Mouse (Mus musculus) G1E (cell line): ENCODE measurements at regions not wholly inside any gene's neighbourhood (a gene's known extent, or its start where the extent isn't known, plus 50 kb on each side); places are given as distances from the start of the nearest gene placed in this dataset.

Source experiments
- ATAC-seq: 2 replicates; pipeline ENCODE4 v1.8.0; 2016; ENCODE audit warnings: mild to moderate bottlenecking; ENCODE audit not compliant: insufficient number of reproducible peaks, poor library complexity, low FRiP score, severe bottlenecking; ENCODE audit errors: extremely low read depth
- DNase-seq: peaks from one replicate; pipeline ENCODE4 v3.0.0; 2012; ENCODE audit warnings: low spot score
- H3K27me3 ChIP-seq: 2 replicates; pipeline ENCODE4 v1.6.1; 2012; ENCODE audit warnings: mild to moderate bottlenecking, low read length, inconsistent platforms; ENCODE audit not compliant: insufficient read depth
- H3K36me3 ChIP-seq: replicated peaks from 2 replicates; pipeline ENCODE3; 2012; ENCODE audit warnings: mild to moderate bottlenecking, inconsistent platforms
- H3K4me1 ChIP-seq: 2 replicates; pipeline ENCODE4 v1.6.1; 2012; ENCODE audit warnings: low read depth, low read length, inconsistent platforms, mixed read lengths; ENCODE audit not compliant: insufficient read depth
- H3K4me3 ChIP-seq: 2 replicates; pipeline ENCODE4 v1.5.1; 2012; ENCODE audit warnings: low read depth, mild to moderate bottlenecking, inconsistent platforms, low read length, moderate library complexity, mixed read lengths
- H3K9me3 ChIP-seq: replicated peaks from 2 replicates; pipeline ENCODE4 v1.6.1; 2012; ENCODE audit warnings: inconsistent platforms
- CTCF ChIP-seq: IDR thresholded peaks from 2 replicates; pipeline ENCODE4 v1.5.1; 2012; ENCODE audit warnings: low read depth, low read length, inconsistent platforms, mixed read lengths
- GATA1 ChIP-seq: IDR thresholded peaks from 2 replicates; pipeline ENCODE4 v1.6.1; 2012; ENCODE audit warnings: borderline replicate concordance, low read length, inconsistent platforms, mixed read lengths
- GATA2 ChIP-seq: IDR thresholded peaks from 2 replicates; pipeline ENCODE4 v1.6.1; 2012; ENCODE audit warnings: low read depth, low read length, inconsistent platforms, borderline replicate concordance
- POLR2AphosphoS5 ChIP-seq: IDR thresholded peaks from 2 replicates; pipeline ENCODE4 v1.6.1; 2012; ENCODE audit warnings: low read depth, low read length, inconsistent platforms; ENCODE audit not compliant: insufficient replicate concordance
- TAL1 ChIP-seq: conservative IDR thresholded peaks from 2 replicates; pipeline ENCODE4 v1.6.1; 2012; ENCODE audit warnings: low read depth, low read length, inconsistent platforms, mixed read lengths

DNA sequence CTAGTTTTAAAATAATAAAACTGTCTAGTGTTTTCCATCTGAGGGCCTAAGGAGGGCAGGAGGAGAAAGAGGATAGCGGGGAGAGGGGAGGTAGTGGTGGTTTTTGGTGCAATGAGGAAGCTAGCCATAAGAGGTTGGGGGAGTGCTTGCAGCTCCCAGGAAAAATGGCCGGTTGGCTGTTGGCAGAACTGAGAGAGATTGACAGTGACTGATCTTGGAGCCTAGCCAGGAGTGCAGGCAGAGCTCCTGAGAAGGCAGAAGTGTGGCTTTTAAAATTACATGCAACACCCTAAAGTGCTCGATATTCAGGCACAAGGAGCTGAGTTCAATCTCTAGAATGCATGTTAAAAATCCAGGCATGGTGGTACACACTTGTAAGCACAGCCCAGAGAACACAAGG, 938.3 kb upstream of the 2610301B20Rik start:
- no peak for TF ChIP-seq GATA2
- TF ChIP-seq TAL1: no peak
- no peak for TF ChIP-seq POLR2AphosphoS5
- no peak for TF ChIP-seq GATA1
- no peak for TF ChIP-seq CTCF
- DNase-seq: no peak
- H3K4me1 ChIP-seq: no peaks in the 10 kb centered on the region
- H3K9me3 ChIP-seq: no peaks in the 10 kb centered on the region
- no peaks in the 10 kb centered on the region; the same call in 1 of the 2 replicates for H3K27me3 ChIP-seq
- no peak overlapping the region for H3K4me3 ChIP-seq
- H3K36me3 ChIP-seq: no peaks in the 10 kb centered on the region
- no peak for ATAC-seq

DNA sequence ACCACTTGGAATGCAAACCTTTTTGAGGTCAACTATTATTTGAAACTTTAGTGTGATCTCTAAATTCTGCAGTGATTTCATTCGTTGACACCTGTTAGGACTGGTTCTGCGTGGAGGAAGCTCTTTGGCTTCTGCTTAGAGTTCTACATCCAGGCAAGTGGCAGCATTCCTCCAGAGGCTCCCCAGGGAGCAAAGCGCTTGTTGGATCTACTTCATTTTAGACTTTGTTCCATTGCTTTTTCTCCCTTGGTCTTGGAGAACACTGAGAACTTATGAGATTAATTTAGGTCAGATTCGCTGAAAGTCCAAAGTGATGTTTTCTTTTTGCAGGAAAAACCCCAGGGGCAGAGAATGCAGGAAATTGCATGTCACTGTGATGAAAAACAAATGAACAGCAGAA, 922.9 kb upstream of the 2610301B20Rik start:
- DNase-seq (no peak), ATAC-seq (no peak)
- TF ChIP-seq GATA1 (no peak), CTCF (no peak), TAL1 (no peak), GATA2 (no peak), POLR2AphosphoS5 (no peak)
- no peaks in the 10 kb centered on the region for H3K9me3 ChIP-seq
- H3K4me3 ChIP-seq: no peak overlapping the region
- no peaks in the 10 kb centered on the region for H3K4me1 ChIP-seq
- H3K36me3 ChIP-seq: no peaks in the 10 kb centered on the region
- H3K27me3 ChIP-seq: no peaks in the 10 kb centered on the region

DNA sequence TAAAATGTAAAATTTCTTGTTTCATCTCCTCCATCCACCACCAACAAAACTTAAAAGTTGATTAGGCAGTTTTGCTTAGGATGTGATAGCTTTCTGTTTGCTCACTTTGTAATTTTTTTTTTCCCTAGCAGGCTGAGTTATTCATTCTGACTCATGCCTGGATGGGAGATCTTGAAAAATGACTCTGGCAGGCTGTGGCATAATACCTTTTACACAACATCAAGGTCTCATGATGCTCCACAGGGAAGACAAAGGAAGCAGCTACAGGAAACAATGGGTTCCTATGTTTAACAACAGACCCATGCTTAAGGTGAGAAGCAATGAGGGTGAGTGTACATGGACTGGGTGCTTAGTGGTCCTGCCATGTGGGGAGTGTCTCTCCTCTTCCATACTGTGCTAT, 899.7 kb upstream of the 2610301B20Rik start:
- DNase-seq: no peak
- no peak overlapping the region for H3K4me3 ChIP-seq
- H3K9me3 ChIP-seq: no peaks in the 10 kb centered on the region
- H3K27me3 ChIP-seq: no peaks in the 10 kb centered on the region
- no peaks in the 10 kb centered on the region for H3K36me3 ChIP-seq
- ATAC-seq: no peak
- TF ChIP-seq CTCF: no peak
- TF ChIP-seq TAL1: no peak
- TF ChIP-seq POLR2AphosphoS5: no peak
- TF ChIP-seq GATA1: no peak
- TF ChIP-seq GATA2: no peak
- H3K4me1 ChIP-seq: no peaks in the 10 kb centered on the region

DNA sequence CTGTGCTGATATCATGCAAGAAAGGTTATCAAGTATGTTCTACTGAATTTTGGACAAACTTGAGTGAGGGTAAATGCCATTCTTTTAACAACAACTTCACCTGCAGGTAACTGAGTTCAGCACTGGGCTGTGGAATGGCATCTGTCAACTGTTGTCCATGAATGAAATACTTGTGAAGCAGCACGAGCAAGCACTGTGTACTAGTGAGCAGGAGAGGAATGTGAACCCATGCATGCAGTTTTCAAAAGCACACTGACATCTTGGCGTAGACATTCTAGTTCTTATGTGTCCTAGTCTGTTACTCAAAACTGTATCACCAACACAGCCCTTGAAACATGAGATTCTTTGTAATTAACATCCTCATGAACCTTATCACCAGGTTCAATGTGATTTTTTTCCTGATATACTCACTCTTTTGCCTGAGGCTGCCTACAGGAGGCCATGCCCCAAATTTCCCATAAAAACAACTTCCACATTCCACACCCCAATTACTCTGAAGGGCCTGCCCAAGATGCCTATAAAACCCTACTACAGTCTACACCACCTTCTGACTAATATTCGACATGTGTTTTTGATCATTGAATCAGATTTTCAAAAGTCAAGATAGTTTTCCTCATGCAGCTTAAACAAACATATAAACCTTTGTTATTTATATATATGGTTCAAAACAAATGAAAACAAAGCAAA, 892.8 kb upstream of the 2610301B20Rik start:
- H3K4me3 ChIP-seq: no peak overlapping the region
- TF ChIP-seq POLR2AphosphoS5: no peak
- TF ChIP-seq GATA2: no peak
- TF ChIP-seq TAL1: no peak
- no peak for TF ChIP-seq CTCF
- no peak for TF ChIP-seq GATA1
- H3K9me3 ChIP-seq: no peaks in the 10 kb centered on the region
- no peaks in the 10 kb centered on the region for H3K36me3 ChIP-seq
- ATAC-seq: no peak
- no peaks in the 10 kb centered on the region for H3K4me1 ChIP-seq
- DNase-seq: no peak
- 0 out of 2 replicates have a peak, but pooled peaks cover 2% of the 10 kb centered on the region for H3K27me3 ChIP-seq

DNA sequence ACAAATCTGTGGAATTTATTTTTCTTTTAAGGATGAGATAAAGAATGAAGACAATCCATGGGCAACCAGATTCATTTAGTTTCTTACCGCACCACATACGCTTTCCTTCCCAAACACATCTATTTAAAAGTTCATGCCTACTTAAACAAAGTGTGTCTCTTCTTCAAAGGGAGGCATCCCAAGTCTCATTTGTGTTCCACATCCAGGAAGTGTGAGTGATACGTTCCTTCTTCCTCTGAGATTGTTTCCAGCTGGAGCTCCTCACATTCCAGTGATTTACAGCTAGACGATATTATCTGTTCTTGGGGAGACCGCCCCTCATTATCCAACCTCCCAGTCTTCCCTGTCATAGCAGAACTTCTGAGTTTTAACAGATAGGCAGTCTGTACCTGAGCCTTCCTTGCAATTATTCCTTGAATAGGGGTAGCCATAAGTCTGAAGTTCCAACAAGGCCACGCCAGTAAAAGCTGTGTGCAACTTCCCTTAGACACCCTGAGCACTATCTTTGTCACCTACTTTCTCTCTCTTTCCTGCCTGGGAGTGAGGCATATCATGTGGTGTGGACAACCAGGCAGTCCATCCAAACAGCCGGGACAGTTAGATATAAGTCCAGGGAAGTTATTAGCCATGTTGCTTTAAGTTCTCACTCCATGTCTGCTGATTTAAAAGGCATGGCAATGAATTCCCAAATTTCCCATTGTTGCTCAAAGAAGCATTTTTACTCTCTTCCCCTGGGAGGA, 891.3 kb upstream of the 2610301B20Rik start:
- no peaks in the 10 kb centered on the region for H3K4me1 ChIP-seq
- 0 out of 2 replicates have a peak, but pooled peaks cover 2% of the 10 kb centered on the region for H3K27me3 ChIP-seq
- no peak for DNase-seq
- ATAC-seq: no peak
- H3K4me3 ChIP-seq: no peak overlapping the region
- TF ChIP-seq GATA2 (no peak), TAL1 (no peak), POLR2AphosphoS5 (no peak), GATA1 (no peak), CTCF (no peak)
- H3K36me3 ChIP-seq: no peaks in the 10 kb centered on the region
- no peaks in the 10 kb centered on the region for H3K9me3 ChIP-seq

DNA sequence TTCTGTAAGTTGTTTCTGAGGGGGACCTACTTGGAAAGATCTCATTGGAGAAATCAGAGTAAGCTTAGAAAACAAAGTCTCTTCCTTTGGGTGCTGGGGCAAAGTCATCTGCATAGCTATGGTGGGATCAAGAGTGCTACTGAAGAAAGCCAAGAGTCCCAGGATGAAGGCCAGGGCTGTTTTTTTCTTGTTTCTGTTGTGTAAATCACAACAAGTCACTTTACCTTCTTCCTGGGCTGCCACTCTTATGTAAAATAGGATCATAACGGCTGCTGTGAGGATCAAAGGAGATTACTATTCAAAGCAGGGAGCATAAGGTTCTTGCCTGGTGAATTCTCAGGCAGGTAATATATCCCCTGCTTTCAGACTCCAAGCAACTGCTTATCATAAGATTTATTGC, 880.4 kb upstream of the 2610301B20Rik start:
- Histone ChIP-seq H3K9me3 (no peaks in the 10 kb centered on the region), H3K4me1 (no peaks in the 10 kb centered on the region), H3K4me3 (no peak overlapping the region), H3K27me3 (no peaks in the 10 kb centered on the region), H3K36me3 (no peaks in the 10 kb centered on the region)
- DNase-seq (no peak), ATAC-seq (no peak)
- TF ChIP-seq GATA1: no peak
- no peak for TF ChIP-seq POLR2AphosphoS5
- no peak for TF ChIP-seq TAL1
- TF ChIP-seq GATA2: no peak
- no peak for TF ChIP-seq CTCF
